Mouse (Mus musculus): Measurements from ENCODE around the gene Dedd.
"Not testable (repeated sequence)": the region's sequence is repeated elsewhere in the genome, so short reads cannot be mapped to it uniquely, and the experiment has no call there.

Dedd gene

DNA sequence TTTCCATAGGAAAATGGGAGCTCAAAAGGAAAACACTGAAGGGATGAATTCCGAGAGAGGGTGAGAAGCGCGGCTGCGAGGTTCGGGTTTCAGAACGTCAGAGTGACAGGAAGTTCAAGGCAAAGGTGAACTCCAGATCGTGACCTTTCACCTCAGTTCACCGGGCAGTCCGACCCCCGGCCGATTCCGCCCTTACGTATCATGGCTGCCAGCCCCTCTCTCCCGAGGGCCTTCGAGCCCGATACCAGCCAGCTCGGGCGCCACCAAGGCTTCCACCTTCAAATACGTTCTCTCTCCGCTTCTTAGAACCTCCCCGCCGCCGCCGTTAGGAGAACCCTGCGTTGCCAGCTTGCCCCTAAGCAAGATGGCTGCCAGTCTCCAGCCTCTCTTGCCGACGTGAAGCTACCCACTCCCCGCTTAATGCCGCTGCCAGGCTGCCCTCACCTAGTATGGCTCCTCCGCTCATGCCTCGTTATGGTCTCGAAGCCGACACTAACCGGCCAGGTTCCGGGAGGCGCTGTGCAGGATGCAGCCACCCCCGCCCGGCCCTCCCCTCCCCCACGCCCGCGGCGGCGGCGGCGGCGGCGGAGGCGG, at the start of gene Dedd:
Gene Dedd (plus strand): TSS at position 307 of the 594 bp plus-strand sequence.
- peak; percentile 90 for DNase-seq

DNA sequence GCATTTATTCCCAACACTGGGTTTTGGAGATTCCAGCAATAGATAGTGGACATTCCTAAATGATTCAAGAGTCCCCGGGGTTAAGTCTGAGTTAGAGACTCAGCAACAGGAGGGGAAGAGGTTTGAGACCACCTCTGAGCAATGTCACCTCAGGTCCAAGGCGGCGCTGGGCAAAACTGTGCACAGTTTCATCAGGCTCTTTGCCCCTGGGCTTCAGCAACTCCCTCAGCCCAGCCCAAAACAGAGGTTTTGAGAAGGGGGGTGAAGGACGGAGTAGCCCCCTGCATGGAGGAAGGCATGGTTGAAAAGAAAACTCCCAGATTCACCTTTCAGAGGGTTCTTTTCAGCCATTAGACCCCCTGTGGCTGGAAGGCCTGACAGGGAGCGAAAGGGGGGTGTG, 49.2 kb upstream of the Dedd start:
- DNase-seq = no peak

DNA sequence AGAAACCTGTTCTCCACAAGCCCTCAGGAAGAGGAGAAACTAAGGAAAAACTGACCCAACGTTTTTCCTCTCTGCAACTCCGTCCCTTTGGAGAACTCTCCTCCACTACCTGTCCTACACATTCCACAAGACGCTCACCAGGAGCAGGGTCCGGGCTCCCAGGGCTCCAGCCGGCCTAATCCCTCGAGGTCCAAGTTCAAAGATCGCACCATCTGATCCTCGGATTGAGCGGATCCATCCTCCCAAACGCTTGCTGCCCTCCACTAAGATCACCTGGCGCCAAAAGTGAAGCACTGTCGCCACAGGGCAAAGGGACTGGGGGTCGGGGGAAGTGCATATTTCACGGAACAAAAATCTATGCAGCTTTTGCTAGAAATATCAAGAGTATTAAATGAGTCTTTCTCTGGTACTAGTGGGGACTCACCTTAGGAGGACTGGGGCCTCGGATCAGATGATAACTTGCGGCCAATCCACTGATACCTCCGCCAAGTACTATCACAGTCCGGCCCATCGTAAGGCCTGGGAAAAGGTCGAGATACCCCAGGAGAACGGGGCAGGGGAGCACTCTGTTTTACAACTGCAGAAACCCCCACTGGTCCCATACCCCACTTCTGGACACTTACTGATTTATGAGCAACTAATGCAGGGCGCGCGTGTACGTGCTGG, 48.6 kb upstream of the Dedd start:
- no peak for DNase-seq

DNA sequence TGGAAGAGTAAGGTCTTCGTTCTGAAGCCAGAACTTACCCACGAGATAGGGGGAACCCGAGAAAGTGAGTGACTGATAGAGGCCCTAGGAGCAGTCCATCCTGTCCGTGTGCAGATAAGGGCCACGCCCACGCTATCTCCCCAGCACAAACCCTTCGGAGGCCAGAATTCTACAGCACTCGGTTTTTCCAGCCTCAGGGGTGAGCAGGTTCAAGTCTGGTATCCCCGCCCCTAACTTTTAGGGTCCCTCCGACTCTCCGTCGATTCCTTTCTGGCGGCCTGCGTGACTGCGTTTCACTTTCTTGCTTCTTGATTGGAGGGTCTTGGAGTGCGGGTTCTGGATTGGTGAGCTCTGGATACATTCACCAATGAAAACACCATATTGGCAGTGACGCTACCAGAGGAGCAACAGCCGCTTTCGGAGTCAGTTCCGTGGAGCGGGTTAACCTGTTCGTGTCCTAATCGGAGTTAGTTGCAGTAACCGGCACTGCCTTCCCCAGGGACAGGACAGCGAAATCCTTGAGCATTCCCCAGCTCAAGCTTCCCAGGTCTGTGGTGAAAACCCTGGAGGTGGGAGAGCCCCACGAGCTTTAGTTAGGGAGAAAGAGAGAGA, 47.9 kb upstream of the Dedd start, which contains the start of gene Ppox:
Gene Ppox (minus strand): TSS at position 271 of the 612 bp plus-strand sequence.
- peak; percentile 89 for DNase-seq

DNA sequence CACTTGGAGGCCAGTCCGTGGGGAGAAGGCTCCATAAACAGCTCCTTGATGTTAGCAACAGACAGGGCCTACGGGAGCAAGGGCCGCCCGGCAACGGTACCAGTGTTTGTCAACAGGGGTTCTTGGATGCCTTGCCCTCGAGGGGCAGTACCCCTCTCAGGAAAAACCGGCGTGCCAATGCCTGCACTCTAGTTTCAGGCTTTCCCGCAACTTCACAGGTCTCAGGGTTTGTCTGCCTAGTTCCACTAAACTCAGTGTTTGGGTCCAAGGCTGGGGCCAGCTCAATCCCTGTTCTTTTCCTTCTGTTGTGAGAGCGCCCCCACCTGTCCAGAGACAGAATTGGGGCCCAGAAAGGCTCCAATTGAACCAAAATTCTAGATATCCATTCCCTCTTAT, 47.4 kb upstream of the Dedd start:
- peak; percentile 85 for DNase-seq

DNA sequence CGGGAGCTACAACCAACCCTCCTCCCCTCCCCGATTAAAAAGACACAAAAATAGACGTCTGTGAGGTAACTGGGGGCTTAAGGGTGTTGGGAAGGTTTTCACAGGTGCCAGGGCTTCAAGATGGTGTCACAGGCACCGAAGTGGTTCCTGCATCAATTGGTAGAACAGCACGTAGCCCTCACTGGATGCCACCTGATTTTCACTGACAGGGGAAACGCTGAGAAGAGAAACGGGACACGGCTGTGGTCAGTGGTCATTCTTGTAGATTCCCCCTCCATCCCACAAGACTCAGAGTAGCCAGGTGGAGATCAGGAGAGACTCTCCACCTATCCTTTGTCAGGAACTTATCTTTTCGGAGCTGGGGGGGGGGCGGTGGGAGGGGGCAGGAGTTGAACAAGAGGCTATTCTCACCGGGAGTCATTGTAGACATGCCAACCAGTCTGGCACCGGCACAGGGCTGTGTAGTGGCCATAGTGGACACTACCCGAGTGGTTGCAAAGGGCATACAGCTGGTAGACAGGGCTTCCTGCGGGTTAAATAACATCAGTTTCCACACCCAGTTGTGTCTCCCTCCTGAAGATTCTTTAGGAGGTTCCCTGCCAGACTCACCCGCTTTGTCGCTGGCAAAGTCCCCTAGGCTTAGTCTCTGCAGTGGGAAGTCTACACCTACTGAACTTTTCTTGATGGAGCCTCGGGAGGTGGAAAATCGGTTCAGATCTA, 46.7 kb upstream of the Dedd start:
- no peak for DNase-seq

DNA sequence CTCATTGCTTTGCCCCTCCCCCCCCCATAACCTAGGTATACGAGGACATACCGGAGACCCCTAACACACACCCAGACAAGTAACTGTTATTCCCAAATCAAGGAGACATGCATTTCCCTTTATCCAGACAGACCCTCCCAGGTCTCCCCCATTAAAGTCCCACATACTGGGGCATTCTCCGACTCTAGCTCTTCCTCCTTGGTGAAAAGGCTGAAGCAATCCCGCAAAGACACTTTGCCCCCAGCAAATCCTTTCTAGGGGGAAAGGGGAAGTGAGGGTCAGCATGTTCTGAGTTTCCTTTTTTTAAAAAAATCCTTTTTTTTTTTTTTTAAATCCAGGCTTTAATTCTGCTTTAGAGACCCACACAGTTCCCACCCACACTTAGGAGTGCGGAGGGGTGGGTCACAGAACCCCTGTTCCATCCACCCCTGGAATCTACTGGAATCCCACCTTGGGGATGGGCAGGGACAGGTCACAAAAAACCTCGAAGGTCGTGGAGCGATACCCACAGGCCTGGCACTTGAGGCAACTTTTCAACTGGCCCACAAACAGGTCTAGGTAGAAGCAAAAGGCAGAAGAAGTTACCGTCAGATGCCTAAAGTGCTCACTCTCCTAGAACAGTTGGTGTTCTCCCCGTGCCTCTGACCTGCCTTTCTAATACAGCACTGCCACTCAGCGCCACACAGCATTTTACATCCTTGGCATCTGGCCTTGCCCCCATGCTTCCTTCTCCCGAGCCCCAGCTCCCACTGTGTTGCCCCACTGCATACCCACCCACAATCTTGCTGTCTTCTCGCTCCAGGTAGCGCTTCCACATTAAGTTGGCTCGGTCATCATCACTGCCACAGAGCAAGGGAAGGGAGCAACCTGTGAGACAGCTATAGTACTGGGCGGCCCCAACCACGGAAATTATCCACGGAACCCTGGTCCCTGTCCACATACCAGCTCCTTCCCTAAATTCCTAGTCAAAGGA, 45.5 kb upstream of the Dedd start:
- DNase-seq = no peak

DNA sequence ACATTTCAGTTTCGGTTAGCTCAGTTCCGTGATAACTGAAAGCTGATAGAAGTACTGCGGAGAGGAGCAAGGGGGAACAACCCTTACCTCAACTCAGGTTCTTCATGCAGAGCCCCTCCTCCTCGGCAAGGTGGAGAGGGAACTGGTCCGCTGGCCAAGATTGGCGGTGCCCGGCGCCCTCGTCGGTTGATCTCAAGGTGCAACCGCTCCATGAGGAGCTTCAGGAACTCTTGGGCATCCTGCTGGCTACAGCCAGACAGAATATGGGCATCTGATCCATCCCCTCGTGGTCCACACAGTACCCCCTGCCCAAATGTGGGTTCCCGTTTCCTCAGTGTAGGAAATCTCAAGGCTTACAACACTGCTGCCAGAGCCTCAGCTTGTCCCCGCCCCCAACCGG, 44.5 kb upstream of the Dedd start:
- no peak for DNase-seq

DNA sequence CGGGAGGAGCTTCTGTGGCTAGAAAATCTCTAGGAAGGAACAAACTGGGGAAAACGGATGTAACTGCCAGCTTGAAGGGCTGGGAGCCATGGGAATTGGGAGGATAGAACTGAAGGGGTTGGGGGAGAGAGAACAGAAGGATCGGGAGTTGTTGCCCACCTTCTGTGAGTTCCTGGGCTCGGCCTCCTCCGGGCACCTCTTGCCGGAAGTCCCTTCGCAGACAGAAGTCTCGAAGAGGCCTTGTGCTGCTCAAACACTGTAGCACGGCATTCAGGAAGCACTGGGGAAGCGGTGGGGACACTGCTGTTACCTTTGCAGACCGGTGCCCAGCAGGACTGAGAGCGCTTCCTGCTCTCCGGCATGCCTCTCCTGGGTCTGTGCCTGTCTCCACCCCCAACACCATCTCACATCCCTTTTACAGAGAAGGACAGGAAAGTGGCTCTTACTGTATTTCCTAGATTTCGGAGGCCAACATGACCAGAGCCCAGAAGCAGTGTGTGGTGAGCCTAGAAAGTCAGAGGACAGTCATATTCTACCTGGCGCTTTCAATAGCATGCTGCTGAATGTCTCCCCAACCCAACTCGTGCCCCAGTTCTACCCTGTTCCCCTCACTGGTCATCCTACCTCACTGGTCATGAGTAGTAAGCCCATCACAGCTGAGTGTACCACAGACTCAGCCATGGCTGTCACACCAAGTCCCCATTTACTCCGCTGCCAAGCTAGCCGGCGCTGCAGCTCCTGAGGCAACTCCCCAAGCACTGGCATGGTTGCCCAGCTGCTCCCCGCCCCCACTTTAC, 43.7 kb upstream of the Dedd start:
- no peak for DNase-seq

DNA sequence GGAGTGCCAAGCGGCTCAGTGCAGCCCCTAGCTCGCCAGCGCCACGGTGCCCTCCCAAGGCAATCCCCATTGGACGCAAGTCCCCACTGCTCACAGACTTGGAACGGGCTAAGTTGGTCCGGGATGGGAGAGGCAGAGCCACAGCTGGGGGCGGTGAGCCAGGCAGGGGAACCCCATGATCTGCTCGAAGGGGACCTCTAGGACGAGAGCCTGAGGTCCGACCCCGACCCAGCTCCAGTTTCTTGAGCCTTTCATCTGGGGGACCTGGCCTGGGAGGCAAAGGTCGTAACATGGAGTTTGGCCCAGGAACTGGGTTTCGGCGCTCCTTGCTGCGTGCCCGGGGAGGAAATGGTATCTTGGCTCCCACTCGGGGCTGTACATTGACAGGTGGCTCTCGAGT, 42.4 kb upstream of the Dedd start:
- no peak for DNase-seq

DNA sequence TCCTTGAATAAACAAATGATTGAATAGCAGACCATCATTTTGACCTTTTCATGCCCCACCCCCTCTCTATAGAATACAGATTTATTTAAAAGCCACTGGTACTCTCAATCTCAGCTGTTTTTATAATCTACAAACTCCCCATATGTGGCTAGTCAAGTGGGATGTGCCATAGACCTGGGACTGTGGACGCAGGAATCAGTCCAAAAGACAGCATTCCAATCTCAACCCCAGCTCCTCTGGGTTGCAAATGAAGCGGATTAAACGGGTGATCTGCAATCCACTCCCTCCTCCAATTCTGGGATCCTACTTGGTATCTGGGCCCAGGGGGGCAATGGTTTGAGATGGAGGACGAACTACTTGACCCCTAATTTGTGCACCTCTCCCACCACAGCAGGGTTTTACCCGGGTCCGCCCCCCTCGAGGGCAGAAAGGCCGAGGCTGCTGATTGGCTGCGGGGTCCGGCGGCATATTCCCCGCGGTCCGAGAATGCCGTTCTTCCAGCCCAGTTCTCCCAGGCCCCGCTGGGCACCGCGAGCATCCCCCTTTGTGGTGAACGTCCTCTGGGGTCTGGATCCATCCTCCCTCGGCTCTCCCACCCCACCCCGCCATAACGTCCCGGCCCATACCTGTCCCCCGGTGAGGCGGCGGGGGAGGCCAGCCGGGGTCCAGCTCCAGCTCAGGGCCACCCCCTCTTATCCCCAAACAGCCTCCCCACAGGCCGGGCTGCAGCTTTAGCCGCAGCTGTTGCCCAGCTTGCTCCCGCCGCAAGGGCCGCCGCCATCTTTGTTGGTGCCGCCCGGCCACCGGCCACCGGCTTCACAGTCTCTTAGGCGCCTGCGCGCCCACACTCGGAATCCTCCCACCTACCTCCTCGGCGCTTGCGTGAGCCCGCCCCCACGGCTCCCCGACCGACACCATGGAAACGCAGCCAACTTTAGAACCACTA, 41.5 kb upstream of the Dedd start, which contains the start of gene Usp21:
Gene Usp21 (minus strand): TSS at position 856 of the 946 bp plus-strand sequence.
- peak; percentile 95 for DNase-seq

DNA sequence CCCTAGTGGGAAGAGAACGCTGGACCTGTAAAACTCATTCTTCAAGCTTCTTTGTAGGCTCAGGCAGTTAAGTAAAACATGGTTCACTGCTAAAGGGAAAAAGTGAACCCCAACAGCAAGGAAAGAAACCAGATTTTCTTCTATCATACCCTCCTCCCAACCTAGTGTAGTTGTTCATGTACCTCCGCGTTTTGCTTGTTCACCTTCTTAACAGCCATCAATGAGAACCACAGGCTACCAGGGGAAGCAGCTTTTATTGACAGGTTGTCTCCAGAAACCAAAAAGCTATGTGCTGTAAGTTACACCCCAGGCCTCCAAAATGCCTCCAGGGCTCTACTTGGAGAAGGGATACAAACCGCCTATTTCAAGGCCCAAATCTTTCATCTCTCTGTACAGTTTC, 40.6 kb upstream of the Dedd start:
- no peak for DNase-seq

DNA sequence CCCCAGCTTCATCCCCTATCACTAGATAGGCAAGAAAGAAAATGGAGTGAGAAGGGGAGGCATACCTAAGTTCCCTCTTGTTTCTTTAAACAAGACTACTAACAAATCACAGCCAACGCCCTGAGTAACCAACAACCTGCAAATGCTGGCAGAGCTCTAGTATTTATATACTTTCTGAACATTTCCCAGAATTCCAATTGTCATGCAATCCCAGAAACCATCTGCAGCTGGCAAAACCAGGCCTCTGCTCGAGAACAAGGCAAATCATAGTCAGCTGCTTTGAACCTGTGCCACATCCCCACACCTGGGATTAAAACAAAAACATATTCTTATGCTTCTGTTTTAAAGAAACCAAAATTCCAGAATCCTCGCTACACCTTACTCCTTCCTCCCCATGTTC, 35.6 kb upstream of the Dedd start:
- DNase-seq = no peak

DNA sequence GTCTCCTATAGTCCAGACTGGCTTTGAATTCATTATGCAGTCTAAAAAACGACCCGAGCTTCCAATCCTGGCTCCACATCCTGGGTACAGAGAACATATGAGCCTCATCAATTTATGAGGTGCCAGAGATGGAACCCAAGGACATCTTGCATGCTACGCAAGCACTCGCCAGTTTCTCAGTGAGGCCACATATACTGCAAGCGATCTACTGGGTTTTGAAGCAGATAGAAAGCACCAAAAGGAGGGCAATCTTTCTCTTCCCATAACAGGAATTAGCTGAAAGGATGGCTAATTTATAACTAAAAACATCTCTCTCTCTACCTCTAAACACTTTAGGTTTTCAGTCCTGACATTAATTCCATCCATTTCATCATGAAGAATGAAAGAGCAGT, 35.0 kb upstream of the Dedd start:
- no peak for DNase-seq

DNA sequence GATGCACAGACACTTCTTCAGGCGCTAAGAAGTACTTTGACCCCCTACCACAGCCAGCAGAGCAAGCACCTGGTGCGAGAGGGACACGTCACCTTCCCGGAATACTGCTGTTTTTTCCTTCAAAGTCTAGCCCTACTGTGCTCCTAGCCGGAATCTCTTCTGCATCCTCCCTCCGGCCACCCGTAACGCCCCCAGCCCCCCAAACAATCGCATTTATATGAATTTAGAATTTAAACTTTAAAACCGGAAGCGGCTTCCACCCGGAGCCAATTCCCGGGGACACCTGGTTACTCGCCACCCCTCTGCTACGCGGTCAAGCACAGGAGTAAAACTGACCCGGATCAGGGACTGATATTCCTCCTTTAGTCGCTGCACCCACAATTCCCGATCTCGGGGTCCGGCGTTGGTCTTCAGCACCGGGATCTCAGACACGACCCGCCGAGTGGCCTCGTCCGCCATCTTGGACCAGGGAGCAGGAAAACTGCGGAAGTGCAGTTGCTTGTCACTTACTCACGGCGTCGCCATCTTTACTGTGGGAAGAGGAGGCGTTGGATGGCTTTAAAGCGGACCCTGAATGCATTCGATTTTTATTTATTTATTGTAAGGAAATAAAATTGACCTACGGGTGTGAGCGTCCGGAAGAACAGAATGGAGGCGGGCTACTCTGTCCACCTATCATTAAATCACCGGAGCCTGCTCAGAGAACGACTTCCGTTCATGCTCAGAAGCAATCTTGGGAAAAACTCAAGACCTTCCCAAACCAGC, 34.5 kb upstream of the Dedd start, which contains the start of gene Ufc1:
Gene Ufc1 (minus strand): TSS at position 727 of the 765 bp plus-strand sequence.
- peak; percentile 81 for DNase-seq

DNA sequence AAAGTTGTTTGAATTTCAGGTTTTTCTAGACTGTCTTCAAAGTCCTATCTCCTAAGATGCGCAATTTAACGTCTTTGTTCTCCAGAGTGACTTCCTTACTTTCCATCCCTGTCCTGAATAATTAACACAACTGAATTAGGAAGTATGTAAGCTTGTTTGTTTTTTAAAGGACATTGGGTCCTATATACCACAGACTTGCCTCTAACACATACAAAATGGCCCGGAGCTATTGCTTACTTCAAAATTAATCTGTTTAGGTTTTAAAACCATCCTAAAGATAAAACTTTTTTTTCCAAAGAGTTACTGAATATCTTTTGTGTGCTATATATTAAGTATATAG, 33.9 kb upstream of the Dedd start:
- DNase-seq = no peak

DNA sequence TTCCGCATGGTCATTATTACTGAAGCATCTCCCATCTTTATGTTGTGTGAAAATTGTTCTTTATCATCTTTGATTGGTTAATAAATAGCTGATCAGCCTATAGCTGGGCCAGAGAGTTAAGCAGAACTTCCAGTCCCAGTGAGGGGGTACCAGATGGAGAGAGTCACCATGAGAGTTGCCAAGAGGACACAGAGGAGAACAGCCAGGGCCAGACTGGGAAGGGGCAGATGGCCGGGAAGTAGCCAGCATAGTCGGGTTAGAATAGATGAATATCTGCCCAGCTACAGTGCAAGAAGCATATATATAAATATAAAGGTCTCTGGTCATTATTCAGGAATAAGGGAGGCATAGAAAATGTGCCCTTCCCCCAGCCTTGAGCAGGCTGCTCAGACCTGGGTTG, 30.7 kb upstream of the Dedd start:
- DNase-seq = no peak

DNA sequence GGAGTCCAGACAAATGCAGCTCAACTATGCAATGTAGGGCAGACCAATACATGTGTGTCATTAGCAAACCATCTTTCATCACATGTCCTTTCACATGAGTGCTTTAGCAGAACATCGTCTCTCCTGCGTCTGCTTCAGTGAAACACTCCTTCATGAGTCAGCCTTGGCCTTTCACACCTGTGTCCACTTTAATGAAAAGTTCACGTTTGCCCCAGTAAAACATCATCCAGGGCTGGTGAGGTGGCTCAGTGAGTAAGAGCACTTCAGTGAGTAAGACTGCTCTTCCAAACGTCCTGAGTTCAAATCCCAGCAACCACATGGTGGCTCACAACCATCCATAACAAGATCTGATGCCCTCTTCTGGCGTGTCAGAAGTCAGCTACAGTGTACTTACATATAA, 22.8 kb upstream of the Dedd start:
- not testable (repeated sequence) for DNase-seq

DNA sequence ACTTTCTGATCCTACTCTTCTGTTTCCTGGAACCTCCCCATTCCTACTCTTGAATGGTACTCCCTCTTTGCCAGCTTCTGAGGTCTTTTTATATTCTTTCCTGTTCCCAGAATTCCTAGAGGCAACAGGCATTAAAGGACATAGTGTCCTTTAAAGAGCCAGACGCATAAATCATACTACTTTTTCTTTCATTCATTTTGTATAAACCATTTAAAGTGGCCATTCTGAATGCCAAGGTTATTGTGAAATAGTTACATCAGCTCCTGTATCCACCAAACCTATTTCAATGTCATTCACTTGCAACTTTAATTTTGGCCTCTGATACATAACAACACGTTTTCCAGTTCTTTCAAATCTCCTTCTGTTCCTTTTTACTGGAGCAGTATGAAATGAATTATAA, 19.6 kb upstream of the Dedd start:
- no peak for DNase-seq

DNA sequence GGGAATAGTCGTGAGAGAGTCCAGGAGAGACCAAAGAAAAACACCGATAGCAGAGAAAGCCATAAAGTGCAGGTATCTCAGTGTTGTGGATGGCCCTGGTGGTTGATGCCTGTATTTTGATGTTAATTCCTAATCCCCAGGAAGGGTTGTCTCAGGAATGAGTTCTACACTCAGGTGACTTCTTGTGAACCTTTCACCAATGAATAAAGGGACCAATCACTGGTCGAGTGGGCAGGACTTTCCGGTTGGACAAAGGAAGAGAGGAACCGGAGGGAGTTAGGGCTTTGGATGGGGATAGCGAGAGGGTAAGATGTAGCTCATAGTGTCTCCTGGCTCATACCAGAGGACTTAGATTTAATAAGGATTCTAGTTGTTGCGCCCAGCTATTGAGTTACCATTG, 9.2 kb upstream of the Dedd start:
- no peak for DNase-seq

Measured in thymus, postnatal 14 days (tissue).